Mouse (Mus musculus): ENCODE results near the gene Btbd11.

The Btbd11 gene

GRCm38 (mm10) chr10:85518111-85518409 lies 131.4 kb downstream of the Btbd11 start:
- no peak for DNase-seq (ENCODE audit: low spot score in 2 of 2)

GRCm38 (mm10) chr10:85522220-85522760 lies 135.7 kb downstream of the Btbd11 start:
- no peak for DNase-seq (ENCODE audit: low spot score in 2 of 2)

GRCm38 (mm10) chr10:85525267-85526015 lies 138.8 kb downstream of the Btbd11 start:
- DNase-seq (ENCODE audit: low spot score in 2 of 2), result no peak

DNA sequence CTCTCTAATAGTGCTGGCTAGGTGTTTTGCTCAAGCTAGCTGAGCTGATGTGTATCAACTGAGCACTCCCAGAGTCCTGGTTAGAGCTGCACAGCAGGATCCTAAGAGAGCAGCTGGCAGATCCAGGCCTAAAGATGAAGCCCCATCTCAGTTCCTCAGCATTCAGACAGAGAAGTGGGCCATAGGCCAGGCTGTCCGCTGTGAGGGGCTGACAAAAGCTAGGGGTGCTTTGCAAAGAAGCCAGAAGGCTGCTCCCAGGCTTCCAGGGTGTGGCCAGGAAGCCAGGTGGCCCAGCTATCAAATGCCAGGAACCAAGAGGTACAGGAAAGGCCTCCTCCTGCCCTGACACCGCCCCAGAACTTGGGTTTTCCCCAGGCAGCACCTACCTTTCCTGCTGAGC lies 140.0 kb downstream of the Btbd11 start:
- no peak for DNase-seq (ENCODE audit: low spot score in 2 of 2)

GRCm38 (mm10) chr10:85527722-85528121 lies 141.1 kb downstream of the Btbd11 start:
- DNase-seq (ENCODE audit: low spot score in 2 of 2), result no peak

DNA sequence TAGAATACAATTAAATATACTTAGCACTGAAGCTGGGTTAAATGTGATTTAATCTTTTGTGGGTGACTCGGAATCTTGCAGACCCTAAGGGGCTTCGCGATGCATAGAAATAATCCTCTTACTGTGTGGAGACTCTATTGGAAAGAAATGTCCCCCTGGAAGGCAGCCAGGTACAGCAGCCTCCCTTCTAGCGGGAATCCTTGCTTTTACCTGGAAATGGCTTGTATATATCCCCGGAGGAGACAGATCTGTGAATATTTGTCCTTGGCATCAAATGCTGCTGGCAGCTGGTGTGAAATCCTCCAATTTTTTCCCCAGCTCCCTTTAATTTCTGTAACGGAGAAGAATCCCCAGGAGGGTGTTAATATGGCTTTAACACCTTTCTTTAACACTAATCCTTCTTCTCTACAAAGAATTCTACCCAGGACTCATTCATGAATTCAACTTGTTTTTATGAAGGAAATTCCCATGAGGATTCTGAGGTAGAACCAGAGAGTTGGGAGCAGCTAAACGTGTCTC lies 146.6 kb downstream of the Btbd11 start:
- no peak for DNase-seq (ENCODE audit: low spot score in 2 of 2)

- DNase-seq (ENCODE audit: low spot score in 2 of 2), result no peak
Observed at GRCm38 (mm10) chr10:85538051-85538753, 151.6 kb downstream of the Btbd11 start.

DNA sequence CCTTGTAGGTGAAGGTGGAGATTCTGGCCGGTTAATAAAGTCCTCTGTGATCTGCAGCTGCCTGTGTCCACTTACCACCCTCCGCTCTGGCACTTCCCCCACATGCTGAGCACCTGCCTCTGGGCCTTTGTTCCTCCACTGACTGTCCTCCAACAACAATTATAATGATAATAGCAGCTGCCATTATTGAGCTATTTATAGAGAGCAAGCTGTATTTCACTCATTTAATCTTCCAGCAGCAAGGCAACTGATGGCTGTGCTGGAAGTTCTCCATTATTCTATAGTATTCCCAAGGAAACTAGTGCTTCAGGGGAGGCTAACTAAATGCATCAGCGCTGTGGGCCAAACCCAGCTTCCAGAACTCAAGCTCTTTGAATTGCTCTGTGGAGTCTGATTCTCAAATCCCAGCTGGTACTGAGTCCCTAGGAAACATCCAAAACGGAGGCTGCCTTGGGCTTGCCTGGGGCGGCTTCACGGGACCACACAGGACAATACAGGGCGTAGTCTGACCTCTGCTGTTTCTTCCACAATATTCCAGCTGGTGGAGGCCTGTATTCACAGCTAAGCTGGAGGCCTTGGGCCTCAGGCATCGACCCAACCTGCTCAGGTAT lies 153.0 kb downstream of the Btbd11 start:
- no peak for DNase-seq (ENCODE audit: low spot score in 2 of 2)

DNA sequence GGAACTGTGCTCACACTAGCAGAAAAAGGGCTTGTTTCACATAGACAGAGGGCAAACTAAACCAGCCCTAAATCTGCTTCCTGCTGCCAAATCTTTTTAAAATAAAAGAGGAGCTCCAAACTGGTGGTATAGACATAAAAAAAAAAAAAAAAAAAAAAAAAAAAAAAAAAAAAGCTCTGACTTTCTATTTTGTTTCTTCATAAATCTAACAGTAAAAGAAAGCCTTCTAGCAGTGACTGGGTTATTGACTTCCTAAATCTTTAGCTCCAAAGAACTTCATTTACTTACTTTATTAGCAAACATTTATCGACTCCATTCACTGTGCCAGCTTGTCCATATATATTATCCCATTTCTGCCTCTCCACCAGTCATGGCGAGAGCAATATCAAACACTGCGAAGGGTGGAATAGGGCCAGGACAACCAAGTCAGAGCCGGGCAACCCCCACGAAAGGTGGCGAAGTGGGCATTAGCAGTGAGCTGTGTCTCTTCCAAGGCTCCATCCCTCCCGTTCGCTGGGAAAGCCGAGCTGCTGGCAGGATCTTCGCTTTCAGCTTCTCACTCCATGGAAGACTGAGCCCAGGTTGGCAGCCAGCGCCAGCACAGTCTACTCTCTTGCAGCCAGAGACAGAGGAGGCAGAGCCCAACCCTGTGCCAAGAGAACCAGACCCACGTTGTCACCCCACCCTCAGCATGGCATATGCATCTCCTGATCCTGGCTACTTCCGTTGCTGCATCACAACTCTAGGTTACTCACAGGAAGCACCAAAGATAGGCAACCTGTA lies 153.9 kb downstream of the Btbd11 start:
- DNase-seq (ENCODE audit: low spot score in 2 of 2), result no peak

DNA sequence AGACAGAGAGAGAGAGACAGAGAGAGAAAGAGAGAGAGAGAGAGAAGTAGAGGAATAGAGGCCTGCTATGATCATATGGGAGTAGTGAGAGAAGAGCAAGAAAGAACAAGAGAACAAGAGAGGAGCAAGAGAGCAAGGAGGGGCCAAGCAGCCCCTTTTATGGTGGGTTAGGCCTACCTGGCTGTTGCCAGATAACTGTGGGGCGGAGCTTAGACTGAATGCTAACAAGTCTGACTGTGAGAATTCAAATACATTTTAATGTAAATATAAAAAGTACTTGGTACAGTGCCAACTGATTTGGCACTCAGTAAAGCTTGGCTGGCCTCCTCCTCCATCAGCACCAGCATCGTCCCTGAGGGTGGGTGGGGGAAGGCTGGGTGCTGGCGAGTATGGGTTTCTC lies 154.9 kb downstream of the Btbd11 start:
- no peak for DNase-seq (ENCODE audit: low spot score in 2 of 2)

DNA sequence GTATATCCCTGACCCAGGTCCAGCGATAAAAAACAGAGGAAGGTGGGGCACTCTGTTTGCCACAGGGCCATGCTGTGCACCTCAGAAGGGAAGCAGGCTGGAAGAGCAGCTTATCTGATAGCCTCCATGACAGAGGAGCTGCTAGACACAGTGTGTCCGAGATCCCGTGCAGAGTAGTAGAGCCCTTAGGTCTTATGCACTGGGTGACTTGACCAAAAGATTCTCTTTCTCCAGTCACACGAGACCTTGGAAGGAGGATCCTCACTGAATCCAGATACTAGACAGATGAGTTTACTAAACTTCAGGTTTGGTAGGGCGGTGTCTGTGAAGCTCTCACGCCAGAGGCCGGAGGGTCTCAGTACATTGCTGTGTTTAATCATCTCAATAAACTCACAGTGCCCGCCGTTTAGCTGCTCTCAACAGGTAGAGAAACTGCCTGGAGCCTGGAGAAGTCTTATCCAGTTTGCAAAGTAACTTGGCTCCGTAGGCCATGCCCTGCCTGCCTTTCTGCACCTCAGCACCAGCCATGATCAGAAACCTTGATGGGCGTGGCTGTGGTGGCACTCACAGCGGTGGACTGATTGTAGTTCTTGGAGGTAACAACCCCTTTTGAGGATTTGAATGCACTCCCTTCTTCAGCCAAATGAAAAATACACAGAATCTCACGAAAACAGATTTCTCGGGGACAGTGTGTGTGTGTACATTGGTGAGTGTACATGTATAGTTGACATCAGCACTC lies 155.4 kb downstream of the Btbd11 start:
- no peak for DNase-seq (ENCODE audit: low spot score in 2 of 2)

GRCm38 (mm10) chr10:85543281-85543680 lies 156.7 kb downstream of the Btbd11 start:
- no peak for DNase-seq (ENCODE audit: low spot score in 2 of 2)

- no peak for DNase-seq (ENCODE audit: low spot score in 2 of 2)
Observed at GRCm38 (mm10) chr10:85544991-85545390, 158.4 kb downstream of the Btbd11 start.

DNA sequence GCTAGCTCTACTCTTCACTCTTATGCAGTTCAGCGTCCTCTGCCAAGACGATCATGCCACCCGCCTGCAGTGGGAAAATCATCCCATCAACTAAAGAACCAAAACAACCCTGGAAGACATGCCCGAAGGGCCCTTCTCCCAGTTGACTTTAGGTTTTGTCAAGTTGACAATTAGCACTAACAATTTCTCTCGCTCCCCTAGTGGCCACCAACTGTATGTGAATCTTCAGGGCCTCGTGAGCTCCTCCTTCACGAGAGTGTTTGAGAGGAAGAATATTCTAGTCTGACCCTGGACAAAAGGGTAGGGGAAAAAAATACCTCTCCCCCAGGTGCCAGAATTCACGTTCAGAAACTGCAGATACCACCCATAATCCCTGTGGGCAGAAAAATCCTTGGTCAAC lies 168.6 kb downstream of the Btbd11 start:
- DNase-seq (ENCODE audit: low spot score in 2 of 2), result no peak

GRCm38 (mm10) chr10:85561418-85561817 lies 174.8 kb downstream of the Btbd11 start:
- no peak for DNase-seq (ENCODE audit: low spot score in 2 of 2)

GRCm38 (mm10) chr10:85571456-85571855 lies 184.8 kb downstream of the Btbd11 start:
- DNase-seq (ENCODE audit: low spot score in 2 of 2), result no peak

DNA sequence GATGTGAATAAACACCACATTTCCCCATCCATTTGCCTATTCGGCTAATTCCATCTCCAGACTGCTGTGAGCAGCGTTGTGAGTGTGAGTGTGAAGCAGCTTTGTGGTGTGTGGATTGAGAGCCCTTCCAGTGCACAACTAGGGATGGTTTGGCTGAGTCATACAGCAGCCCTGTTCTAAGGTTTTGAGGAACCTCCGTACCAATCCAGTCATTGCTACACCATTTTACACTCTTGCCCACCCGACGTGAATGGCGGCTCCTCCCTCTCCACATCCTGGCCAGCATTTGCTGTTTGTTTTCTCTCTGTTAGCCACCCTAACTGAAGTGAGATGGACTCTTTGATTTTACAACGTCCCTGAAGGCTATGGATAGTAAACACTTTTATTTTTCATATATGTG lies 186.0 kb downstream of the Btbd11 start:
- no peak for DNase-seq (ENCODE audit: low spot score in 2 of 2)

GRCm38 (mm10) chr10:85577891-85578420 lies 191.3 kb downstream of the Btbd11 start:
- DNase-seq (ENCODE audit: low spot score in 2 of 2), result no peak

- no peak for DNase-seq (ENCODE audit: low spot score in 2 of 2)
Observed at GRCm38 (mm10) chr10:85578571-85579465, 192.2 kb downstream of the Btbd11 start.

DNA sequence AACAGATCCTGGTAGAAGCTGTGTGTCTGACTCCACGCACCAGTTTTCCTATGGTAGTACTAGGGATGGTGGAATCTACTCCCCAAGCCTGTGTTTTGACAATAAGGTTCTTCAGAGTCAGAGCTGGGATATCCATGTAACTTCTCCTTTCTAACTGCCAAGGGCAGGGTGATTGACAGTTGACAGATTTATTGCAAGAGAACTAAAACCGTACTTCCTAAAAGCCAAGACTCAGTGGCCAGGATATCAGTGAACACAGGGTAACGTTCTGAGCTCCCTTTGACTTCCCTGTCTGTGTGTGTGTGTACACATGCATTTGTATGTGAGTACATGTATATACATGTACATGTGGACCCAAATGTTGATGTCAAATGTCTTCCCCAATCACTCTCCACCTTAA lies 201.1 kb downstream of the Btbd11 start:
- DNase-seq (ENCODE audit: low spot score in 2 of 2), result no peak

Measured in right cerebral cortex, postnatal 36 days (tissue).